8 mouse cellular contexts compared by ENCODE assay signal in genomic region chr8:107150404-107151157, GRCm38 (mm10). TPM values are rescaled to one million over a fixed set of nuclear protein-coding genes. Genes with fewer than 3 reads are reported as not detected.
DNase-seq lines count a peak whose midpoint lies in the region; ATAC-seq and TF ChIP-seq lines count a peak whose summit lies in the region.

Gene Cyb5b (plus strand): TSS chr8:107150640.

- TF ChIP-seq CTCF in cortical plate, adult 2 months (IDR thresholded peaks at IDR 0.05; ENCODE audit: extremely low read depth, insufficient read depth, low read length) = no peak

- peak; percentile 92 for DNase-seq in gastrocnemius, postnatal 10 days
- DNase-seq in induced T-regulatory cell, adult 2 months (ENCODE audit: low read depth) = peak; percentile 94
- peak; percentile 84 to 95 for DNase-seq in left cerebral cortex, adult 9 months (ENCODE audit: low spot score in 2 of 2)
- peak; percentile 93 for DNase-seq in right cerebral cortex, postnatal 14 days
- DNase-seq in urinary bladder, postnatal 36 days (ENCODE audit: low spot score in 2 of 2) = peak; percentile 93 to 96

- peak within 1 kb of the TSS; percentile 73 for H3K4me3 ChIP-seq in cortical plate, adult 2 months (ENCODE audit: insufficient read depth, low read length)

- ATAC-seq in activated CD4-positive, CD25-positive, alpha-beta regulatory T cell, adult 4 months = peak; percentile 94
- peak; percentile 96 for ATAC-seq in megakaryocyte progenitor cell, adult 5-6 weeks (replicated peaks; ENCODE audit: poor library complexity)

- H3K27ac ChIP-seq in cortical plate, adult 2 months (ENCODE audit: insufficient read depth, low read length) = peak within 1 kb of the TSS; percentile 79

- peak; percentile 51; the same call in 1 of the 2 replicates for TF ChIP-seq POLR2A in cortical plate, adult 2 months (IDR thresholded peaks at IDR 0.05; ENCODE audit: extremely low read depth, insufficient read depth, low read length)

- no peaks in the 10 kb centered on the region; the same call in none of the 2 replicates for H3K4me1 ChIP-seq in cortical plate, adult 2 months (ENCODE audit: control insufficient read depth, insufficient read depth, low read length)

RNA-seq across cellular contexts. Expression of gene Cyb5b, which starts in this region (rescaled TPM):
- 10 to 100 TPM; 36.6 to 37.2 TPM for polyA plus RNA-seq in activated CD4-positive, CD25-positive, alpha-beta regulatory T cell, adult 4 months (2017; shearing (Covaris generic))
- 104 and 106 TPM in 2 replicates for polyA plus RNA-seq in cortical plate, adult 2 months (2012; rRNA removed)
- 10 to 100 TPM; 29.4 to 32.5 TPM for total RNA-seq in gastrocnemius, postnatal 10 days (2021)
- total RNA-seq in megakaryocyte progenitor cell, adult 5-6 weeks (2015) = 54.1 and 58.4 TPM in 2 replicates
- total RNA-seq in megakaryocyte progenitor cell, adult 5-6 weeks (2017) = 61.0 and 67.1 TPM in 2 replicates

Comparison
In these comparisons a context has a peak if more than half of its experiments do, and no peak if none do; other contexts are left out.
1. Peak in every context shown above with its lines: DNase-seq, ATAC-seq, H3K4me3 ChIP-seq and H3K27ac ChIP-seq.